Mouse (Mus musculus) embryonic facial prominence, embryonic 13.5 days (tissue): Measurements from ENCODE around the gene Ptcd2. TPM values are rescaled to one million over a fixed set of nuclear protein-coding genes. Genes with fewer than 3 reads are reported as not detected.
A peak's percentile ranks its signal among the peaks of the same experiment; 100 is the strongest.
"Not testable (repeated sequence)": the region's sequence is repeated elsewhere in the genome, so short reads cannot be mapped to it uniquely, and the experiment has no call there.

Experiments
- ATAC-seq: fragments of 200-750 bp; cut with Nextera tagmentation; 2 replicates; pipeline ENCODE4 v1.8.0; 2017; ENCODE audit warnings: low read depth; ENCODE audit not compliant: insufficient number of reproducible peaks, insufficient read depth, low FRiP score, low TSS enrichment
- H3K27ac ChIP-seq: fragments of 300-500 bp; sonication (generic); 2 replicates; pipeline ENCODE4 v1.5.1; 2015; ENCODE audit warnings: moderate library complexity, mild to moderate bottlenecking, inconsistent platforms
- H3K27me3 ChIP-seq: fragments of 300-500 bp; sonication (generic); 2 replicates; pipeline ENCODE4 v1.6.1; 2015; ENCODE audit warnings: mild to moderate bottlenecking, inconsistent platforms
- H3K36me3 ChIP-seq: fragments of 300-500 bp; sonication (generic); 2 replicates; pipeline ENCODE4 v1.6.1; 2015; ENCODE audit warnings: mild to moderate bottlenecking, inconsistent platforms
- H3K4me1 ChIP-seq: fragments of 300-500 bp; sonication (generic); 2 replicates; pipeline ENCODE4 v1.6.1; 2015; ENCODE audit warnings: inconsistent platforms
- H3K4me2 ChIP-seq: fragments of 300-500 bp; sonication (generic); 2 replicates; pipeline ENCODE4 v1.6.1; 2015; ENCODE audit warnings: moderate library complexity, mild to moderate bottlenecking, inconsistent platforms
- H3K4me3 ChIP-seq: fragments of 300-500 bp; sonication (generic); 2 replicates; pipeline ENCODE4 v1.5.1; 2015; ENCODE audit warnings: mild to moderate bottlenecking, inconsistent platforms
- H3K9ac ChIP-seq: fragments of 300-500 bp; sonication (generic); 2 replicates; pipeline ENCODE4 v1.6.1; 2015; ENCODE audit warnings: mild to moderate bottlenecking, inconsistent platforms
- H3K9me3 ChIP-seq: fragments of 300-500 bp; sonication (generic); 2 replicates; pipeline ENCODE4 v1.6.1; 2016; ENCODE audit warnings: inconsistent platforms
- WGBS: fragments of 180-500 bp; shearing (Covaris S2); methylation state at CpG from one replicate; pipeline ENCODE4 v1.1.7; 2015; ENCODE audit warnings: mixed read lengths; 5-methylcytosine and 5-hydroxymethylcytosine counted together
- polyA plus RNA-seq: library from polyadenylated mRNA; unstranded; fragments of >200 nt; fragmentation: Nextera tagmentation; extraction: Ambion mirVana; gene quantifications from 2 replicates; pipeline ENCODE4 v1.2.1, GENCODE M21; 2015

Gene Ptcd2
- polyA plus RNA-seq, 1 experiment from 2014 or later = 44.7 TPM

DNA sequence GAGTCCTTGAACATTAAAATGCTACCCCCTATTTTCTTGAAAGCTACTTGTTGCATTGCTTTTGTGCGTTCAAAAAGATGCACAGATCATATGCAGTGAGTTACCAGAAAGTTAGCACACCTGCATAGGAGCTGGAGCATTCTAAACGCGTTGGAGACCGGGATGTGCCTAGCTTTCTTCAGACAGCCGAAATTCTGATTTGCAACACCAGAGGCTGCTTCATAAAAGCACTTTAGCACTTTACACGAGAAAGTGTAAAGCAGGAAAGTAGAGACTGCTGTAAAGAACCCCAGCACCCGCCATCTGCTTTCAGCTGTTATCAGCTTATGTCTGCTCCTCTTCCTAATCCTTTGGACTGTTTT lies 9.0 kb upstream of the Ptcd2 start:
- no peak for ATAC-seq
- 14% methylated on average over 7 of the region's 7 CpGs for WGBS
- Histone ChIP-seq H3K4me3 (peak overlapping the region; percentile 48), H3K9ac (peak overlapping the region; percentile 71), H3K9me3 (no peaks in the 10 kb centered on the region), H3K27me3 (no peaks in the 10 kb centered on the region), H3K4me1 (peaks cover 9% of the 10 kb centered on the region), H3K36me3 (peaks cover 27% of the 10 kb centered on the region), H3K4me2 (peak overlapping the region; percentile 65), H3K27ac (peak overlapping the region; percentile 75)

DNA sequence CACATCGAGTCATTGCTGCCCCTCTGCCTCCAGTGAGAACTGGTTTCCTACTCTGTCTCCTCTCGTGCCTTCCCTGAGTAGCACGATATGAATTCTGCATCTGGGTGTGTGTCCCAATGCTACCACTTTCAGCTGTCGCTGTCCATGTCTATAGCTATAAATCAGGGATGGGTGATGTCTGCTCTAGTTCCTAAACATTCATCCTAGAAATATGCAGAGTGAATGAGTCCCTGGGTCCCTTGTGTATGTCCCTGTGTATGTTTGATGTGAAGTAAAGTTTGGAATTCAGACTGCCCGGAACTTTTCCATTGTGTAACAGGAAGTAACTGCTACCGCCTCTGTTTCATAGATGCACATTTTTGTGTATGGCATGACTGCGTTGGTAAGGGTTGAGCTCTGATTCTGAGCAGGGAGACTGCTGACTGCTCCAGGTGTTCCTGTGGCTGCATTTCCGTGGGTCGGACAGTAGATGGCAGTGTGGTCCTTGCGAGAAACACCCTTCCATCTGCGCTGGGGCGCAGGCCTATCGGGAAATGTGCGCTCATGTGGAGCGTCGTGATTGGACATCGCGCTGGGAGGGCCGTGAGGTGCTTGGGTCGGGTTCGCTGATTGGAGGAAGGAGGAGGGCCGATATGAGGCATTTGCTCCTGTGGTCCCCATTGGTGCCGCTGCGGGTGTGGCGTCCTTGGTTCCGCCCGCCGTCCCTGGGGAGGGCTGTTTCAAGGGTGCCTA lies 8.4 kb upstream of the Ptcd2 start:
- H3K27ac ChIP-seq = peak overlapping the region; percentile 75
- peak; percentile 99 for ATAC-seq
- H3K4me3 ChIP-seq = peak overlapping the region; percentile 48
- 10% methylated on average over 28 of the region's 28 CpGs for WGBS
- peaks cover 32% of the 10 kb centered on the region for H3K36me3 ChIP-seq
- H3K27me3 ChIP-seq = no peaks in the 10 kb centered on the region
- peak overlapping the region; percentile 65 for H3K4me2 ChIP-seq
- H3K9me3 ChIP-seq = no peaks in the 10 kb centered on the region
- H3K9ac ChIP-seq = peak overlapping the region; percentile 71
- H3K4me1 ChIP-seq = peaks cover 9% of the 10 kb centered on the region

DNA sequence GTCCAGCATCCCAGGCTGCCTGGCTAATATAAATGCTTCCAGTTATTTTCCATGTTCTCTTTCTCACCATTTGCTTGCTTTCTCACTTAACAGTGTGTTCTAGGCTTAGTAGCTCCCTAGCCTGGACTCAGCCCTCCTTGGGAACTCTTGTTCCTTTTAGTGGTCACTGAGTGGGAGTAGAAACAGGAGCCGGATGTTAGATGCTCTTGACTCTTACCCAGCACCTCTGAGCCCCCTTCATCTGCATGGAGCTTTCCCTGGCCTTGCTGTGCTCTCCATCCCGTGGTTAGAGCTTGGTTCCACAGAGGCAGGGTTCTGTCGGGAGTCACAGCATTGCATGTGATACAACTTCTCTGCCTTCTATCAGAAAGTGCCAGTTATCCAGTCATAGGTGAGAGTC lies 7.1 kb upstream of the Ptcd2 start:
- ATAC-seq = no peak
- no peak overlapping the region for H3K27ac ChIP-seq
- H3K27me3 ChIP-seq = no peaks in the 10 kb centered on the region
- H3K36me3 ChIP-seq = peaks cover 32% of the 10 kb centered on the region
- no peak overlapping the region for H3K4me2 ChIP-seq
- no peak overlapping the region for H3K4me3 ChIP-seq
- no peaks in the 10 kb centered on the region for H3K9me3 ChIP-seq
- WGBS = 85% methylated on average over 3 of the region's 3 CpGs
- H3K9ac ChIP-seq = no peak overlapping the region
- H3K4me1 ChIP-seq = peaks cover 9% of the 10 kb centered on the region

DNA sequence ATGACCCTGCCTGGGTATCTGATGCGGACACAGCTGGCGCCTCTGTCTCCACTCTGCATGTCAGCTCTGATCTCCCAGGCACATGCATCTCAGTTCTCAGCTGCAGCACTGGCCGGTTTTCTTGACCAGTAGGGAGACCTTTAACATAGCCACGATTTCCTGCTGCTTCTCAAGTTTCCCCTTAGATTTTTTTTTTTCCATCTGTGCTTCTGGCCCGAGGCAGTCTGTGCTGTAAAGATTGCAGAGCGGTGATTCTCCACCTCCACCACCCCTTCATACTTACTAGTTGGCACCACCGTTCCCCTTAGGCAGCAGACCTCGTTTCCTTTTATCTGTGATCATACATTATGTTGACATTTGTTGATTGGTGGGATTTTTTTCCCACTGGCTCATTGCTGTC lies 6.7 kb upstream of the Ptcd2 start:
- Histone ChIP-seq H3K36me3 (peaks cover 32% of the 10 kb centered on the region), H3K27ac (no peak overlapping the region), H3K4me3 (no peak overlapping the region), H3K27me3 (no peaks in the 10 kb centered on the region), H3K9ac (no peak overlapping the region), H3K4me1 (peaks cover 9% of the 10 kb centered on the region), H3K4me2 (no peak overlapping the region), H3K9me3 (no peaks in the 10 kb centered on the region)
- WGBS = 47% methylated on average over 8 of the region's 8 CpGs
- no peak for ATAC-seq

DNA sequence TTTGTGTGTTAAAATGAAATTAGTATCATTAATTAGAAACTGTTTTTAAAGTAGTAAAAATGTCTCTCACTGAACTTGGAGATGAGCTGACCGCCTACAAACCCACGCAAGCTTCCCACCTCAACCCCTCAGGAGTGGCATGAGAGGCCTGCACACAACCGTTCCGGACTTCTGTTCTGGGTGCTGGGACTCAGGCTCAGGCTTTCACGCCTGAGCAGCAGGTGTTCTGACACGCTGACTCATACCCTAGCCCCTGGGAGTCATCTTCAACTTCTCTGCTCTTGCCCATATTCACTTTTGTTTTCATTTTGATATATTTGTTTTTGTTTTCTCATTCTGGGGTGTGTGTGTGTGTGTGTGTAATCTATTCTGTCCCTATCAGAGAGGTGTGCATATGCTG lies 5.5 kb upstream of the Ptcd2 start:
- no peaks in the 10 kb centered on the region for H3K27me3 ChIP-seq
- H3K4me2 ChIP-seq = no peak overlapping the region
- H3K9ac ChIP-seq = no peak overlapping the region
- no peak overlapping the region for H3K27ac ChIP-seq
- no peaks in the 10 kb centered on the region for H3K9me3 ChIP-seq
- no peak overlapping the region for H3K4me3 ChIP-seq
- H3K4me1 ChIP-seq = peaks cover 16% of the 10 kb centered on the region
- 93% methylated on average over 6 of the region's 6 CpGs for WGBS
- H3K36me3 ChIP-seq = peaks cover 29% of the 10 kb centered on the region
- ATAC-seq = no peak

DNA sequence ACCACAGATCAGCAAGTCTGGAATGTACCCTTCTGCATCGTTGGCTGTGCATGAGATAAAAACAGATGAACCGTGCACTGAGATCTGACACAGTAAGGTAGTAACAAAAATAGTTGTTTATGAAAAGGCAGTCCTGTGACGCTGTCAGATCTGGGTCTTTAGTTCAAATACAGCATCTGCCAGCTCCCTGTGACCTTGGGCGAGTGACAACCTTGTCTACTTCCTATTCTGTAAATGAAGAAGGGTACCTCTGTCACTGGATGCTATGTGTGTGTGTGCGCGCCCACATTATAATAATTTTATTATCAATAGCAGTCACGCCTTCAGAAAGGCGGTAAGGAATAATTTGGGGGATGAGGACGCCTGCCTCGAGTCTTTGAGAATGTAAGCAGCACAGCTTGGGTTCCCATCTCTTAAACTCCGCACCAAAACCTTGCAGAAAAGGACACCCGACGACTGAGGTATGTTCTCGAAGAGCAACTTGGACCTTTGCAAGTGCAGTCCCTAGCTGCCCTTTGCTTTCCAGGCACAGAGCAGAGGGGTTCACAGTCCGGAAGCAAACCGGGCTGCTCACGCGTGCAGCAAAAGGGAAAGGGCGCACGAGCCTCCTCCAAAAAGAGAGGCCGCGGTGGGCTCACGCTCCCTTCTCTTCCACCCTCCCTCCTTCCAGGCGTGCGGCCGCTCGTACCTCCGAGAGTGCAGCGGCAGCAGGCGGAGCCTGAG lies 468 bp downstream of the Ptcd2 start:
- Histone ChIP-seq H3K4me2 (peak overlapping the region; percentile 78), H3K36me3 (peaks cover 50% of the 10 kb centered on the region), H3K27ac (peak overlapping the region; percentile 82), H3K4me3 (peak overlapping the region; percentile 53), H3K9ac (peak overlapping the region; percentile 76), H3K9me3 (no peaks in the 10 kb centered on the region), H3K27me3 (no peaks in the 10 kb centered on the region), H3K4me1 (peaks cover 14% of the 10 kb centered on the region)
- ATAC-seq = peak; percentile 72
- WGBS = 4% methylated on average over 26 of the region's 30 CpGs

DNA sequence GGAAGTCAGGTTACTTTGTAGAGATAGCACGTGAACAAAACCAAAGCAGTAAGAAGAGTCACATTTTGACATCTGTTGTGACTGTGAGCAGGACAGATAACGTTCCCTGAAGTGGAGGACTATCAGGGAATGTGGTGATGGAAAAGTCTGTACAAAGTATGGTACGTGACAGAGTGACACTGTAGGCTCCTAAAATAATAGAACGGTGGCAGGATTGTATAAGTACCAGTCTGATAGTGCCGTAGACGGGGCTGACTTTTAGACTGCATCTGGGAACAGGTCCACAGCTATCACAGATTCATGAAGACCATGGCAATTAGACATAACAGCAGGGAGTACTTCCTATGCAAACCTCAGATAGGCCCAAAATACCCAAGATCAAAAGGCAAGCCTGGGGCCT lies 3.0 kb downstream of the Ptcd2 start:
- Histone ChIP-seq H3K4me1 (peaks cover 18% of the 10 kb centered on the region), H3K36me3 (peaks cover 61% of the 10 kb centered on the region), H3K27me3 (no peaks in the 10 kb centered on the region), H3K4me2 (no peak overlapping the region), H3K9me3 (no peaks in the 10 kb centered on the region), H3K27ac (no peak overlapping the region), H3K9ac (no peak overlapping the region), H3K4me3 (no peak overlapping the region)
- WGBS = 94% methylated on average over 6 of the region's 6 CpGs
- no peak for ATAC-seq

DNA sequence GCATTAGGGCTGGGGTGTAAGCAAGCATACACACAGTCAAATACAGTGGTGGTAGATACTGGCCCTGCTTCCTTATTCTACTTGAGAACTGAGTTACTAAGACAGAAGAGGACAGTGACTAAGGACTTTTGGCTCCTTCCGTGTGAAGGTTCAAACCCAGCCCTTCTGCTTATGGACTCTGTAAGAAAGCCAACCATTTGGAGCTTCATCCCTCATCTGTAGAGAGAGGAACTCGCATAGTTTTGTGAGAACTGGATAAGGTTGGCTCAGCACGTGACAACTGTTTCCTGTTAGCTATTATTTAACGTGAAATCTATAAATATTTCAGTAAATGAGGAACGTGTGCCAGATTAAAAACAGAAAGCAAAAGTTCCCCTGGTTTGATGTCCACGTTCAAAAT lies 7.0 kb downstream of the Ptcd2 start:
- no peak overlapping the region for H3K9ac ChIP-seq
- H3K36me3 ChIP-seq = peaks cover 89% of the 10 kb centered on the region
- H3K27me3 ChIP-seq = no peaks in the 10 kb centered on the region
- peaks cover 3% of the 10 kb centered on the region; the same call in 1 of the 2 replicates for H3K4me1 ChIP-seq
- H3K9me3 ChIP-seq = no peaks in the 10 kb centered on the region
- no peak for ATAC-seq
- H3K4me3 ChIP-seq = no peak overlapping the region
- 59% methylated on average over 6 of the region's 6 CpGs for WGBS
- H3K27ac ChIP-seq = no peak overlapping the region
- no peak overlapping the region for H3K4me2 ChIP-seq

DNA sequence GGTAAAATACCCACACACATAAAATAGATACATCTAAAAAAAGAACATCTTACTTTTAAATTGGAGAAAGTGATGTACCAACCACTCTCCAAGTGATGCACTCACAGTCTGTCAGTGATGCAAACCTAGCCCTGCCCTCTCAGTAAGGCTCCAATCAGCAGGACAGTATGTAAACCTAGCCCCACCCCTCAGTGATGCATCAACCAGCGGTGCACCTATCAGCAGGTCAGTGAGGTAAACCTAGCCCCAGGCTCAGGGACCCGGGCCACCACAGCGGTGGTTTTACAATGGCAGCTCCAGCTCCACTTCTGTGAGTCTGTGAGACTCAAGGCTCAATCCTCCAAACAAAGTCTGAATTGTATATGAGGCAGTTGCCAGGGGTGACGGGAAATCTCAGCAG lies 13.2 kb downstream of the Ptcd2 start:
- WGBS = 54% methylated on average over 4 of the region's 4 CpGs
- Histone ChIP-seq H3K27ac (no peak overlapping the region), H3K9ac (no peak overlapping the region), H3K4me1 (no peaks in the 10 kb centered on the region), H3K27me3 (no peaks in the 10 kb centered on the region), H3K4me3 (no peak overlapping the region), H3K9me3 (no peaks in the 10 kb centered on the region), H3K36me3 (peaks cover 91% of the 10 kb centered on the region), H3K4me2 (no peak overlapping the region)
- ATAC-seq = no peak

DNA sequence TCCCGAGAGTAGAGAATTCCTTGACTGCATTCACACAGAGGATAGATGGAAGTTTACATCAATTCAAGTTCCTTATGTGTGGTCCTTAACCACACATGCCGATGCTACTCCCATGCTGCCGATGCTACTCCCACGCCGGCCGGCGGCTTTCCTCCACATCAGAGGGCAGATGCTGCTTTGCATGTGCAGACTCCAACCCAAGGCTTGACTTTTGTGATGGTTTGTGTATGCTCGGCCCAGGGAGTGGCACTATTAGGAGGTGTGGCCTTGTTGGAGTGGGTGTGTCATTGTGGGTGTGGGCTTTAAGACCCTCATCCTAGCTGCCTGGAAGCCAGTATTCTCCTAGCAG lies 20.2 kb downstream of the Ptcd2 start:
- not testable (repeated sequence) for H3K4me1 ChIP-seq, ATAC-seq, H3K9ac ChIP-seq, H3K4me2 ChIP-seq, H3K4me3 ChIP-seq, H3K27me3 ChIP-seq, H3K9me3 ChIP-seq, H3K27ac ChIP-seq
- H3K36me3 ChIP-seq = peaks cover 87% of the 10 kb centered on the region
- WGBS = 84% methylated on average over 8 of the region's 8 CpGs

DNA sequence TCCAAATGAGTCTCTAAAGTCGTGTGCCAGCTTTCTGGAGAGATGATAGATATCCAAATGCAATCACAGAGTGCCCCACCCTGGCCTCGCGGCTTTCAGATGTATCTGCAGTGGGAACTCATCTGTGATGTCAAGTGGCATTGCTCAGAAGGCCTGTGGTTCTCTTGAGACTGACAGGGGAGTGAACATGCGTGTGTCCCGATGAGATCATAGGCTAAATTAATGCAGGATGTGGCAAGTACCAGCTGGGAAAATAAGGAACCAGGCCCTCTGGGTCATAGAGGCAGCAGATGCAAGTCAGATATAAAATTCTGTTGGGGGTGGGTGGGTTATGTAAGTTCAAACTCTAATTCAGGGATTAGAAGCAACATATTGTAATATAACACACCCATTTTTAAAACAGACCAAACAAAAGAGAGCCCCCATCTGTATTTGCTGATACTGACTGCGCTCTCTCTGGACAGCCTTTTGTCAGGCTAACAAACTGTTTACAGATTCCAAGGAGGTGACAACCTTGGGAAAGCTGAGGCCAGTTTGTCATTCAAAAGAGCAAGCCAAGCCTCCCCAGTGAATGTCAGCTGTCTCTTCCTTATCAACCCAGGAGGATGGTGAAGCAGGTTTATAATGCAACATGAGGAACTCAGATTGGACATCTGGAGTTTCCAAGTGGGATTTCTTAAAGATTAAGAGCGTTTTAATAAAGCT lies 20.7 kb downstream of the Ptcd2 start:
- WGBS = 62% methylated on average over 7 of the region's 7 CpGs
- Histone ChIP-seq H3K9ac (no peak overlapping the region), H3K4me1 (no peaks in the 10 kb centered on the region), H3K9me3 (no peaks in the 10 kb centered on the region), H3K27me3 (no peaks in the 10 kb centered on the region), H3K36me3 (peaks cover 85% of the 10 kb centered on the region), H3K27ac (no peak overlapping the region), H3K4me3 (no peak overlapping the region), H3K4me2 (no peak overlapping the region)
- ATAC-seq = no peak

DNA sequence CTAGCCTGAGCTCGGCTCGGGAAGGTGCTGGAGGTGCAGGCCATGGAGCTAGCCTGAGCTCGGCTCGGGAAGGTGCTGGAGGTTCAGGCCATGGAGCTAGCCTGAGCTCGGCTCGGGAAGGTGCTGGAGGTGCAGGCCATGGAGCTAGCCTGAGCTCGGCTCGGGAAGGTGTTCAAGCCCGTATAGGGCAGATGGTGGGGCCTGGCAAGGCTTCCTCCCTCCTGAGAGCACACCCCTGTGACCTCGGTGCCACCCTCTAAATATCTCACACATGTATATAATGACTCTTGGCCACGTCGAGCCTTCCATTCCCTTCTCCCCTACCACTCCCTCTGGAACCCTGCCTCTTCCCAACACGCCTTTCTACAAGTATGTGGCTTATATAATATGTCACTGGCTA lies 21.6 kb downstream of the Ptcd2 start:
- not testable (repeated sequence) for H3K27me3 ChIP-seq, H3K4me3 ChIP-seq, H3K27ac ChIP-seq, H3K4me1 ChIP-seq, H3K9me3 ChIP-seq, ATAC-seq, H3K9ac ChIP-seq, H3K4me2 ChIP-seq
- 95% methylated on average over 13 of the region's 13 CpGs for WGBS
- peaks cover 78% of the 10 kb centered on the region for H3K36me3 ChIP-seq
